Mouse (Mus musculus): ENCODE measurements at regions not wholly inside any gene's neighbourhood (a gene's known extent, or its start where the extent isn't known, plus 50 kb on each side); places are given as distances from the start of the nearest gene placed in this dataset.

DNA sequence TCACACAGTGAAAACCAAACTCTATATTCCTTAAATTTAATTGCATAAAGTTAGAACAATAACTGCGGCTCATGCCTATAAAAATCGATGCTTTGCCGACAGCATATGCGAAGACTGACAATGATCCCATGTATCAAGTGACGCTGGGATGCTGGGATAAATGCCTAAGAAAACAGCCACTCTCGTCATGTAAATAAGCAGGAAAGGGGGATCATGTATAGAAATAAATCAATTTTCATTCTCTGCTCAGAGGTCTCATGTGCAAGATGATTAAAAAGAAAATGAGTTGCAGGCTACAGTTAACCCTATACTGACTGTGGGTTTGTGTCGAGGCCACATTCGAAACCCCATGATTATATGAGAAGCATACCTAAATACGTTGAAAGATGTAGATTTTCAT lies 411.2 kb downstream of the Rnd3 start:
- Histone ChIP-seq H3K4me2 (ENCODE audit: low read depth) (no peak overlapping the region), H3K79me2 (ENCODE audit: control insufficient read depth, insufficient read depth) (no peaks in the 10 kb centered on the region), H3ac (ENCODE audit: control insufficient read depth, insufficient read length) (no peak overlapping the region), H3K4me3 (no peak overlapping the region), H3K27me3 (ENCODE audit: control insufficient read depth, insufficient read depth, insufficient read length) (no peaks in the 10 kb centered on the region), H3K36me3 (ENCODE audit: control insufficient read depth, insufficient read depth) (no peaks in the 10 kb centered on the region)
- TF ChIP-seq SRF (IDR thresholded peaks at IDR 0.05; ENCODE audit: control insufficient read depth, insufficient read length, low read depth) (no peak), POLR2AphosphoS2 (IDR thresholded peaks at IDR 0.05; ENCODE audit: insufficient read length, low read depth) (no peak), TCF12 (IDR thresholded peaks at IDR 0.05; ENCODE audit: insufficient read depth, poor library complexity, severe bottlenecking) (no peak), USF1 (IDR thresholded peaks at IDR 0.05; ENCODE audit: low read depth) (no peak), CEBPB (IDR thresholded peaks at IDR 0.05; ENCODE audit: insufficient read depth, poor library complexity, severe bottlenecking) (no peak), MYOD1 (IDR thresholded peaks at IDR 0.05; ENCODE audit: control insufficient read depth in 1 of 3, insufficient read length in 2 of 3, low read depth in 2 of 3) (no peak)

DNA sequence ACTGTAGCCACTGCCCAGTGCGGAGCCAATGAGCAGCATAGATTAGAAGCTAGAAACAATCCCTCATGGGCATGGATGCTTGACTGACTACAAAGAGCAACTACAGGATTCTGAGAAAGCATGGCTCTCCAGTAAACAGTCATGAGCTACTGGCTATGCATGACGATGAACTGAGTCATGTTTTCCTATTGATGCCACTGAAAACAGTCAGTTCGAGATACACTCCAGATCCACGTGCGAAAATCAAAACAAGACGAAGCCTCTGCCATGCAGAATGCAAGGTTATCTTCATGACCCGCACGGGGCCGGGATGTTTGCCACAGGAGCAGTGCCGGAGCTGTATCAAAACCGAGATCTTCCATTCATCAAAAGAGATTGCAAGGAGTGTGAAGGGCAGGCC lies 413.9 kb downstream of the Rnd3 start:
- TF ChIP-seq REST (IDR thresholded peaks at IDR 0.05; ENCODE audit: insufficient read depth, insufficient read length) (no peak), USF1 (IDR thresholded peaks at IDR 0.05; ENCODE audit: low read depth) (no peak), MAX (IDR thresholded peaks at IDR 0.05; ENCODE audit: low read depth) (no peak), CEBPB (IDR thresholded peaks at IDR 0.05; ENCODE audit: insufficient read depth, poor library complexity, severe bottlenecking) (no peak), POLR2AphosphoS2 (IDR thresholded peaks at IDR 0.05; ENCODE audit: insufficient read length, low read depth) (no peak), E2F4 (IDR thresholded peaks at IDR 0.05; ENCODE audit: insufficient read depth) (no peak), POLR2A (IDR thresholded peaks at IDR 0.05; ENCODE audit: insufficient read length, low read depth) (no peak), MYOD1 (IDR thresholded peaks at IDR 0.05; ENCODE audit: control insufficient read depth in 1 of 3, insufficient read length in 2 of 3, low read depth in 2 of 3) (no peak), SRF (IDR thresholded peaks at IDR 0.05; ENCODE audit: control insufficient read depth, insufficient read length, low read depth) (no peak), MYOG (IDR thresholded peaks at IDR 0.05; ENCODE audit: control insufficient read depth in 1 of 3, insufficient read depth in 1 of 3, insufficient read length in 2 of 3, low read depth in 2 of 3) (no peak), TCF12 (IDR thresholded peaks at IDR 0.05; ENCODE audit: insufficient read depth, poor library complexity, severe bottlenecking) (no peak), TCF3 (IDR thresholded peaks at IDR 0.05; ENCODE audit: insufficient read length, low read depth) (no peak)
- Histone ChIP-seq H3ac (ENCODE audit: control insufficient read depth, insufficient read length) (no peak overlapping the region), H3K27me3 (ENCODE audit: control insufficient read depth, insufficient read depth, insufficient read length) (no peaks in the 10 kb centered on the region), H3K4me3 (no peak overlapping the region), H3K36me3 (ENCODE audit: control insufficient read depth, insufficient read depth) (no peaks in the 10 kb centered on the region), H3K79me2 (ENCODE audit: control insufficient read depth, insufficient read depth) (no peaks in the 10 kb centered on the region), H3K4me2 (ENCODE audit: low read depth) (no peak overlapping the region)

DNA sequence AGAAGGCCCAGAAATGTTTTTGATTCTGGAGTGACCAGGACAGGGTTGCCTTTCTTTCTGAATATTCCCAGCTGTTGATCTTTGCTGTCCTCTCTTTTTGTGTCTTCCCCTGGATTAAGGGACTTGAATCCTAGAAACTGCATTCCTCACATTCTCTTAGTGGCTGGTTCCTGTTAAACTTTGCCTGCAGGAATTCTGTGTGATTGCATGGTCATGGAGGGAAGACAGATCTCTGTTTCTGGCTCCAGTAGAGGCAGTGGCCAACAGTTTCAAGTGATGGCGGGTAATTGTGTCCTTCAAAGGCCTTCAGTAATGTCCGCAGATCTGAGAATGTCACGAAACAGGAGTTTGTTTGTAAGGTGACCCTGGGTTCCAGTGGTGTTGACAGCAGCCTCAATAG lies 410.1 kb upstream of the Mmadhc start:
- Histone ChIP-seq H3K36me3 (ENCODE audit: control insufficient read depth, insufficient read depth) (no peaks in the 10 kb centered on the region), H3ac (ENCODE audit: control insufficient read depth, insufficient read length) (no peak overlapping the region), H3K79me2 (ENCODE audit: control insufficient read depth, insufficient read depth) (no peaks in the 10 kb centered on the region), H3K4me3 (no peak overlapping the region), H3K4me2 (ENCODE audit: low read depth) (no peak overlapping the region), H3K27me3 (ENCODE audit: control insufficient read depth, insufficient read depth, insufficient read length) (no peaks in the 10 kb centered on the region)
- TF ChIP-seq POLR2A (IDR thresholded peaks at IDR 0.05; ENCODE audit: insufficient read length, low read depth) (no peak), MYOD1 (IDR thresholded peaks at IDR 0.05; ENCODE audit: control insufficient read depth in 1 of 3, insufficient read length in 2 of 3, low read depth in 2 of 3) (no peak)

DNA sequence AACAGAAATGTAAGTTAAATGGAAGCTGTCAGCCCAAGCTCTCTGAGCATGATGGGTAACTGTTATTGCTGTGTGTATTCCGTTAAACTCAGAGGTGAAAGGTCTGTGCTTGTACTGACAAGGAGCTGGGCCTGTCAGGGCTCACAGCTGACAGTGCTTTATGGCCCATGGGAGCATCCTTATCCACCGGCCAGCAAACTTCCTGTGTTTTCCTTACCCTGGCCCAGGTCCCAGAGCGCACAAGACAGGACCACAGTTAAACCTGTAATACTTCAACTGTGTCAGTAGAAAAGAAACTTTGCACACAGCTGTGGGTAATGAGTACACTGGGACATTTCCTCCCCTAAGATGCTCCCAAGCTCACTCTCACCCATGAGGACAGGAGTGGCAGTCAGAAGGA lies 407.7 kb upstream of the Mmadhc start:
- H3K4me2 ChIP-seq (ENCODE audit: low read depth) = no peak overlapping the region
- TF ChIP-seq MYOG (IDR thresholded peaks at IDR 0.05; ENCODE audit: control insufficient read depth in 1 of 3, insufficient read depth in 1 of 3, insufficient read length in 2 of 3, low read depth in 2 of 3) (no peak), MYOD1 (IDR thresholded peaks at IDR 0.05; ENCODE audit: control insufficient read depth in 1 of 3, insufficient read length in 2 of 3, low read depth in 2 of 3) (no peak), E2F4 (IDR thresholded peaks at IDR 0.05; ENCODE audit: insufficient read depth) (no peak), SRF (IDR thresholded peaks at IDR 0.05; ENCODE audit: control insufficient read depth, insufficient read length, low read depth) (no peak), POLR2AphosphoS2 (IDR thresholded peaks at IDR 0.05; ENCODE audit: insufficient read length, low read depth) (no peak), TCF12 (IDR thresholded peaks at IDR 0.05; ENCODE audit: insufficient read depth, poor library complexity, severe bottlenecking) (no peak), TCF3 (IDR thresholded peaks at IDR 0.05; ENCODE audit: insufficient read length, low read depth) (no peak), CEBPB (IDR thresholded peaks at IDR 0.05; ENCODE audit: insufficient read depth, poor library complexity, severe bottlenecking) (no peak), POLR2A (IDR thresholded peaks at IDR 0.05; ENCODE audit: insufficient read length, low read depth) (no peak), USF1 (IDR thresholded peaks at IDR 0.05; ENCODE audit: low read depth) (no peak), MAX (IDR thresholded peaks at IDR 0.05; ENCODE audit: low read depth) (no peak), REST (IDR thresholded peaks at IDR 0.05; ENCODE audit: insufficient read depth, insufficient read length) (no peak)
- H3ac ChIP-seq (ENCODE audit: control insufficient read depth, insufficient read length) = no peak overlapping the region
- H3K79me2 ChIP-seq (ENCODE audit: control insufficient read depth, insufficient read depth) = no peaks in the 10 kb centered on the region
- no peaks in the 10 kb centered on the region for H3K36me3 ChIP-seq (ENCODE audit: control insufficient read depth, insufficient read depth)
- H3K4me3 ChIP-seq = no peak overlapping the region
- H3K27me3 ChIP-seq (ENCODE audit: control insufficient read depth, insufficient read depth, insufficient read length) = no peaks in the 10 kb centered on the region

DNA sequence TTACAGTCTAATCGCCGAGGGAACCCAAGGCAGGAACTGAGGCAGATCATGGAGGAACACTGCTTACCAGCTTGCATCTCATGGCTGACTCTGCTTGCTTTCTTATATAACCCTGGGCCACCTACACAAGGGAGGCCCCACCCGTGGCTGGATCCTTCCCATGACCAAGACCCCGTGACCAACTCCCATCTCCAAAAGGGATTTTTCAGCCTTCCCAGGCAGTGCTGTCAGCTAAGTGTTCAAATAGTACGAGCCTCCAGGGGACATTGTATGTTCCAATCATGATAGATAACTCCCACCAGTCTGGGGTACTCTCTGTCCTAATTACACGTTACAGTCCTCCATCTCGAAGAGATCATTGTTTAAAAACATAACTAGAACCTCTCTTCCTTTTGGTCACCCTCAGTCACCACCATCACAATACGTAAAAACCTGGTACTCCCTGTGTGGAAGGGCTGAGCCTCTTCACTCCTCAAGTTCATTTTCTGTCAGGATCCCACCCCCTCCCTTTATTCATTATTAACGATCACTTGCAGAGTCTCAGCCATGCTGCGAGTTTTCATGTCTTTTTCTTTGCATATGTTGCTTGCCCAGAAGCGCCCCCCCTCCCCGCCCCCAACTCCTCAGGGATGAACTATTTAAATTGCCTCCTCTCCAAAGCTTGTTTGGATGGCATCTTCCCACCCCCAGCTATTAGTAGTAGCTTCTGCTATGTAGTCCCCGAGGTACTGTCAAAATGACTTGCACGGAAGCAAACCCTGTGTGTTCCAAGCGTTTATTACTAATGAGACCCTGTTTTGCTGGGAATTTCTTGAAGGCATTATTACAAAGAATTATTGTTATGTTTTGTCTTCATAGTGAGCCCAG lies 406.2 kb upstream of the Mmadhc start:
- Histone ChIP-seq H3K4me2 (ENCODE audit: low read depth) (no peak overlapping the region), H3K79me2 (ENCODE audit: control insufficient read depth, insufficient read depth) (no peaks in the 10 kb centered on the region), H3K36me3 (ENCODE audit: control insufficient read depth, insufficient read depth) (no peaks in the 10 kb centered on the region), H3ac (ENCODE audit: control insufficient read depth, insufficient read length) (no peak overlapping the region), H3K27me3 (ENCODE audit: control insufficient read depth, insufficient read depth, insufficient read length) (no peaks in the 10 kb centered on the region), H3K4me3 (no peak overlapping the region)
- no peak for TF ChIP-seq POLR2A (IDR thresholded peaks at IDR 0.05; ENCODE audit: insufficient read length, low read depth)
- TF ChIP-seq MYOD1 (IDR thresholded peaks at IDR 0.05; ENCODE audit: control insufficient read depth in 1 of 3, insufficient read length in 2 of 3, low read depth in 2 of 3) = no peak
- TF ChIP-seq SRF (IDR thresholded peaks at IDR 0.05; ENCODE audit: control insufficient read depth, insufficient read length, low read depth) = no peak
- no peak for TF ChIP-seq E2F4 (IDR thresholded peaks at IDR 0.05; ENCODE audit: insufficient read depth)
- no peak for TF ChIP-seq TCF12 (IDR thresholded peaks at IDR 0.05; ENCODE audit: insufficient read depth, poor library complexity, severe bottlenecking)
- no peak for TF ChIP-seq MAX (IDR thresholded peaks at IDR 0.05; ENCODE audit: low read depth)
- TF ChIP-seq MYOG (IDR thresholded peaks at IDR 0.05; ENCODE audit: control insufficient read depth in 1 of 3, insufficient read depth in 1 of 3, insufficient read length in 2 of 3, low read depth in 2 of 3) = no peak
- no peak for TF ChIP-seq TCF3 (IDR thresholded peaks at IDR 0.05; ENCODE audit: insufficient read length, low read depth)
- no peak for TF ChIP-seq CEBPB (IDR thresholded peaks at IDR 0.05; ENCODE audit: insufficient read depth, poor library complexity, severe bottlenecking)

All from myocyte (in vitro differentiated cells).